Comparison of ENCODE assay signal across 27 mouse cellular contexts in genomic region chr1:181245067-181245466, GRCm38 (mm10). TPM values are rescaled to one million over a fixed set of nuclear protein-coding genes. Genes with fewer than 3 reads are reported as not detected.
DNase-seq lines count a peak whose midpoint lies in the region; ATAC-seq lines count a peak whose summit lies in the region.
"Had no signal": no experiment of that assay in that cellular context is flagged by ENCODE, and none has a peak within 500 bp of the region (broad histone marks: within the 10 kb centered on the region; RNA-seq: fewer than 3 reads in every experiment).

No protein-coding gene starts in this region.

- 91% methylated on average over 2 of the region's 2 CpGs for WGBS in liver, embryonic 11.5 days
- WGBS in liver, embryonic 13.5 days (ENCODE audit: insufficient replicate concordance): 89% methylated on average over 2 of the region's 2 CpGs
- 92% methylated on average over 2 of the region's 2 CpGs for WGBS in macrophage (ENCODE audit: missing documents)
- 100% methylated on average over 2 of the region's 2 CpGs for WGBS in forebrain, embryonic 14.5 days

- ATAC-seq in liver, embryonic 11.5 days (replicated peaks; ENCODE audit: low FRiP score): no peak
- ATAC-seq in liver, embryonic 13.5 days (ENCODE audit: low read depth): no peak
- no peak for ATAC-seq in forebrain, embryonic 14.5 days
- ATAC-seq: forebrain, embryonic 15.5 days had no signal

- H3K27ac ChIP-seq in liver, embryonic 11.5 days (ENCODE audit: low read depth, low read length): peak overlapping the region; percentile 98; the same call in 1 of the 2 replicates
- H3K27ac ChIP-seq in brown adipose tissue, adult 24 weeks (replicated peaks; ENCODE audit: low read depth, low read length): 0 out of 2 replicates have a peak overlapping the region, but pooled peaks have one; percentile 2
- peak overlapping the region; percentile 100 for H3K27ac ChIP-seq in liver, embryonic 13.5 days
- H3K27ac ChIP-seq in macrophage: peak overlapping the region; percentile 98
- no peak overlapping the region for H3K27ac ChIP-seq in forebrain, embryonic 14.5 days (ENCODE audit: low read depth, low read length)
- H3K27ac ChIP-seq: forebrain, embryonic 15.5 days; hindbrain, embryonic 15.5 days; kidney, embryonic 15.5 days; left cerebral cortex, adult 2 months; limb, embryonic 13.5 days; midbrain, embryonic 12.5 days; neural tube, embryonic 13.5 days had no signal

- H3K27me3 ChIP-seq in liver, embryonic 11.5 days (replicated peaks; ENCODE audit: control insufficient read depth, insufficient read depth, low read length): no peaks in the 10 kb centered on the region
- H3K27me3 ChIP-seq in liver, embryonic 13.5 days: no peaks in the 10 kb centered on the region
- H3K27me3 ChIP-seq in forebrain, embryonic 14.5 days (replicated peaks; ENCODE audit: control insufficient read depth, insufficient read depth, low read length): no peaks in the 10 kb centered on the region
- H3K27me3 ChIP-seq: forebrain, embryonic 15.5 days; hindbrain, embryonic 15.5 days; kidney, embryonic 15.5 days; limb, embryonic 13.5 days; midbrain, embryonic 12.5 days; neural tube, embryonic 13.5 days had no signal

- H3K9me3 ChIP-seq in liver, embryonic 11.5 days (ENCODE audit: control insufficient read depth, low read length): no peaks in the 10 kb centered on the region
- H3K9me3 ChIP-seq in liver, embryonic 13.5 days (replicated peaks): 0 out of 2 replicates have a peak, but pooled peaks cover under 1% of the 10 kb centered on the region
- H3K9me3 ChIP-seq in forebrain, embryonic 14.5 days (replicated peaks; ENCODE audit: control insufficient read depth, low read length): no peaks in the 10 kb centered on the region
- H3K9me3 ChIP-seq: forebrain, embryonic 15.5 days; hindbrain, embryonic 15.5 days; kidney, embryonic 15.5 days; limb, embryonic 13.5 days; midbrain, embryonic 12.5 days; neural tube, embryonic 13.5 days had no signal

- H3K79me2 ChIP-seq in macrophage (ENCODE audit: inconsistent target): no peaks in the 10 kb centered on the region

- H3K36me3 ChIP-seq in liver, embryonic 11.5 days (ENCODE audit: control insufficient read depth, insufficient read depth, low read length): no peaks in the 10 kb centered on the region
- no peaks in the 10 kb centered on the region for H3K36me3 ChIP-seq in liver, embryonic 13.5 days
- H3K36me3 ChIP-seq in macrophage (ENCODE audit: inconsistent target): no peaks in the 10 kb centered on the region
- no peaks in the 10 kb centered on the region for H3K36me3 ChIP-seq in forebrain, embryonic 14.5 days (ENCODE audit: control insufficient read depth, insufficient read depth, low read length)
- H3K36me3 ChIP-seq: forebrain, embryonic 15.5 days; hindbrain, embryonic 15.5 days; kidney, embryonic 15.5 days; limb, embryonic 13.5 days; midbrain, embryonic 12.5 days; neural tube, embryonic 13.5 days had no signal

- H3K4me1 ChIP-seq in liver, embryonic 11.5 days (replicated peaks; ENCODE audit: control insufficient read depth, insufficient read depth, low read length): peaks cover 40% of the 10 kb centered on the region
- H3K4me1 ChIP-seq in brown adipose tissue, adult 24 weeks (ENCODE audit: control insufficient read depth, insufficient read depth, insufficient read length, low read length): peaks cover 7% of the 10 kb centered on the region
- peaks cover 61% of the 10 kb centered on the region for H3K4me1 ChIP-seq in liver, embryonic 13.5 days (replicated peaks)
- no peaks in the 10 kb centered on the region for H3K4me1 ChIP-seq in forebrain, embryonic 14.5 days (ENCODE audit: control insufficient read depth, insufficient read depth, low read length)
- H3K4me1 ChIP-seq: forebrain, embryonic 15.5 days; hindbrain, embryonic 15.5 days; limb, embryonic 13.5 days; midbrain, embryonic 12.5 days; neural tube, embryonic 13.5 days had no signal

- no peak overlapping the region for H3K9ac ChIP-seq in liver, embryonic 11.5 days (ENCODE audit: low read depth, low read length)
- peak overlapping the region; percentile 75 for H3K9ac ChIP-seq in liver, embryonic 13.5 days
- no peak overlapping the region for H3K9ac ChIP-seq in forebrain, embryonic 14.5 days (ENCODE audit: low read length)
- H3K9ac ChIP-seq: forebrain, embryonic 15.5 days; hindbrain, embryonic 15.5 days; kidney, embryonic 15.5 days; limb, embryonic 13.5 days; lung, embryonic 14.5 days; midbrain, embryonic 12.5 days; neural tube, embryonic 13.5 days had no signal

- no peak overlapping the region for H3K4me2 ChIP-seq in liver, embryonic 11.5 days
- peak overlapping the region; percentile 64; the same call in 1 of the 2 replicates for H3K4me2 ChIP-seq in liver, embryonic 13.5 days
- H3K4me2 ChIP-seq in forebrain, embryonic 14.5 days (ENCODE audit: low read length): no peak overlapping the region
- H3K4me2 ChIP-seq: forebrain, embryonic 15.5 days; heart, embryonic 11.5 days; hindbrain, embryonic 15.5 days; kidney, embryonic 15.5 days; limb, embryonic 13.5 days; lung, embryonic 14.5 days; midbrain, embryonic 12.5 days; neural tube, embryonic 13.5 days had no signal

- no peak for DNase-seq in liver, embryonic 11.5 days (ENCODE audit: low spot score)
- no peak for DNase-seq in liver
- no peak for DNase-seq in liver, embryonic 13.5 days
- no peak for DNase-seq in spleen, postnatal 4 days (ENCODE audit: low spot score in 2 of 2)
- DNase-seq in forebrain, embryonic 14.5 days (ENCODE audit: low spot score): no peak
- DNase-seq: adrenal gland, postnatal 10 days; B cell, adult 2 months; cerebellum, adult 2 months; cerebellum, postnatal 14 days; gastrocnemius, postnatal 14 days; kidney, adult 18-20 months; kidney, postnatal 25 days; lung, embryonic 14.5 days; lung, postnatal 14 days; right cerebral cortex, postnatal 4 days; thymus, postnatal 4 days had no signal

- H3K4me3 ChIP-seq in liver, embryonic 11.5 days (ENCODE audit: low read depth, low read length): no peak overlapping the region
- H3K4me3 ChIP-seq in brown adipose tissue, adult 24 weeks (ENCODE audit: insufficient read depth, low read depth, low read length): no peak overlapping the region
- no peak overlapping the region for H3K4me3 ChIP-seq in liver, embryonic 13.5 days (replicated peaks)
- H3K4me3 ChIP-seq in macrophage (ENCODE audit: inconsistent target): no peak overlapping the region
- no peak overlapping the region for H3K4me3 ChIP-seq in forebrain, embryonic 14.5 days (ENCODE audit: low read depth, low read length)
- H3K4me3 ChIP-seq: forebrain, embryonic 15.5 days; hindbrain, embryonic 15.5 days; kidney, embryonic 15.5 days; left cerebral cortex, adult 2 months; limb, embryonic 13.5 days; midbrain, embryonic 12.5 days; myocyte; neural tube, embryonic 13.5 days had no signal

RNA-seq across cellular contexts. Expression of gene Wdr26, which starts 33.3 kb away (rescaled TPM):
- polyA plus RNA-seq in liver, embryonic 11.5 days (2014; fragmentation: Nextera tagmentation; extraction: Ambion mirVana): 33.8 and 40.0 TPM in 2 replicates
- 49.7 and 55.5 TPM in 2 replicates for polyA plus RNA-seq in brown adipose tissue, adult 24 weeks (2012; ENCODE audit: insufficient read depth, insufficient read length, missing spikeins)
- 55.6 and 62.5 TPM in 2 replicates for polyA plus RNA-seq in liver, embryonic 13.5 days (2015; fragmentation: Nextera tagmentation; extraction: Ambion mirVana)
- total RNA-seq in macrophage (2018; cell fraction: chromatin; rRNA removed): 100 to 1,000 TPM; 306 to 843 (median 604) TPM
- 100 to 1,000 TPM; 117 to 200 (median 160) TPM for total RNA-seq in macrophage (2018; cell fraction: cytosol; rRNA removed)
- 100 to 1,000 TPM; 284 to 524 (median 451) TPM for total RNA-seq in macrophage (2018; cell fraction: nucleus; rRNA removed)
- 115 to 137 TPM (median 119 TPM) in 3 replicates for polyA plus RNA-seq in macrophage (2018)
- 38.0 and 38.5 TPM in 2 replicates for polyA plus RNA-seq in forebrain, embryonic 14.5 days (2014; fragmentation: Nextera tagmentation; extraction: Ambion mirVana)
